Mouse (Mus musculus) hindbrain, embryonic 13.5 days (tissue): ENCODE measurements at regions not wholly inside any gene's neighbourhood (a gene's known extent, or its start where the extent isn't known, plus 50 kb on each side); places are given as distances from the start of the nearest gene placed in this dataset.

Experiments
- ATAC-seq: fragments of 200-750 bp; cut with Nextera tagmentation; 2 replicates; pipeline ENCODE4 v1.8.0; 2017; ENCODE audit warnings: moderate TSS enrichment; ENCODE audit not compliant: low FRiP score
- H3K27ac ChIP-seq: fragments of 300-500 bp; sonication (generic); 2 replicates; pipeline ENCODE4 v1.5.1; 2015; ENCODE audit warnings: inconsistent platforms, mild to moderate bottlenecking, moderate library complexity
- H3K27me3 ChIP-seq: fragments of 300-500 bp; sonication (generic); 2 replicates; pipeline ENCODE4 v1.6.1; 2015; ENCODE audit warnings: mild to moderate bottlenecking, inconsistent platforms
- H3K36me3 ChIP-seq: fragments of 300-500 bp; sonication (generic); 2 replicates; pipeline ENCODE4 v1.6.1; 2015; ENCODE audit warnings: mild to moderate bottlenecking, inconsistent platforms
- H3K4me1 ChIP-seq: fragments of 300-500 bp; sonication (generic); replicated peaks from 2 replicates; pipeline ENCODE4 v1.6.1; 2015; ENCODE audit warnings: inconsistent platforms
- H3K4me2 ChIP-seq: fragments of 300-500 bp; sonication (generic); 2 replicates; pipeline ENCODE4 v1.6.1; 2015; ENCODE audit warnings: inconsistent platforms, mild to moderate bottlenecking, moderate library complexity
- H3K4me3 ChIP-seq: fragments of 300-500 bp; sonication (generic); 2 replicates; pipeline ENCODE4 v1.5.1; 2015; ENCODE audit warnings: mild to moderate bottlenecking, inconsistent platforms
- H3K9ac ChIP-seq: fragments of 300-500 bp; sonication (generic); 2 replicates; pipeline ENCODE4 v1.6.1; 2015; ENCODE audit warnings: mild to moderate bottlenecking, inconsistent platforms
- H3K9me3 ChIP-seq: fragments of 300-500 bp; sonication (generic); 2 replicates; pipeline ENCODE4 v1.6.1; 2016; ENCODE audit warnings: inconsistent platforms
- WGBS: fragments of 180-500 bp; shearing (Covaris S2); methylation state at CpG from one replicate; pipeline ENCODE4 v1.1.7; 2015; 5-methylcytosine and 5-hydroxymethylcytosine counted together

DNA sequence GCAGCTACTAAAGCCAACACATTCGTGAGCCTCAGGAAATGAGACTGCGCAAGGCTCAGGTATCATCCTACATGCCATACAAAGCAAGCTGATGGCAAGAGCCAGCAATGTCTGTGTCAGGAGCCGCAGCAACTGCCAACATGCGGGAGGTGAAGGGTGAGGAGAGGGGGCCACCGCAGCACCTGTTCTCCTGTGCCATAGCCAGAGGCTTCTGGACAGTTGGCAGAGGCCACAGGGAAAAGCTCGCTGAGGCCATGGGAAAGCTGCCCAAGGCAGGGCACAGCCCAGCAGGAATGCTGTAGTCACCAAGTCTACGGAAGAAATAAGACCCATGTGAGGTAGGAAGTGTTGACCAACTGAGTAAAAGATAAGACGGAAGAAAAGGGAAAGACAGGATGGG, 149.1 kb upstream of the Runx1 start:
- no peak overlapping the region for H3K27ac ChIP-seq
- ATAC-seq: no peak
- H3K4me1 ChIP-seq: no peaks in the 10 kb centered on the region

DNA sequence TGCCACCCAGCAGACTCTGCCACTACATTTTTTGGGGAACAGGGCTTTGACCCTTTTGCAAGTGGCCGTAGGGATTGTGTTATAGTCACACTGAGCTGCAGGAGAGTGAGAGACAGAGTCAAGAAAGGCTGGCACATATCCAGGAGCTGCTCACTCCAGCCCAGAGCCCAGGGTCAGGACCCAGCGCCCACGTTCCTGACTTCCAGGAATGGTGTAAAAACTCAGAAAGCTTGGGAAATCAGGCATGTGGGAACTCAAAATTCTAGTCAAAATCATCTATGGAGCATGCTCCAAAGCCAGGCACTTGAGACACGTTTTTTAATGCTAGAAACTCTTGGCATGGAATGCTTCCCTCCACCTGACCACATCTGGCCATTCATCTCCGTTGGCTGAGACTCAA, 146.7 kb upstream of the Runx1 start:
- 85% methylated on average over 5 of the region's 5 CpGs for WGBS
- Histone ChIP-seq H3K4me2 (no peak overlapping the region), H3K9ac (no peak overlapping the region), H3K4me3 (no peak overlapping the region), H3K36me3 (no peaks in the 10 kb centered on the region), H3K9me3 (no peaks in the 10 kb centered on the region), H3K4me1 (no peaks in the 10 kb centered on the region), H3K27me3 (no peaks in the 10 kb centered on the region), H3K27ac (no peak overlapping the region)
- no peak for ATAC-seq

More for the DNA sequence above, 149.1 kb upstream of the Runx1 start:
- Histone ChIP-seq H3K36me3 (no peaks in the 10 kb centered on the region), H3K27me3 (no peaks in the 10 kb centered on the region), H3K9ac (no peak overlapping the region), H3K4me3 (no peak overlapping the region), H3K9me3 (no peaks in the 10 kb centered on the region), H3K4me2 (no peak overlapping the region)
- 88% methylated on average over 8 of the region's 8 CpGs for WGBS

DNA sequence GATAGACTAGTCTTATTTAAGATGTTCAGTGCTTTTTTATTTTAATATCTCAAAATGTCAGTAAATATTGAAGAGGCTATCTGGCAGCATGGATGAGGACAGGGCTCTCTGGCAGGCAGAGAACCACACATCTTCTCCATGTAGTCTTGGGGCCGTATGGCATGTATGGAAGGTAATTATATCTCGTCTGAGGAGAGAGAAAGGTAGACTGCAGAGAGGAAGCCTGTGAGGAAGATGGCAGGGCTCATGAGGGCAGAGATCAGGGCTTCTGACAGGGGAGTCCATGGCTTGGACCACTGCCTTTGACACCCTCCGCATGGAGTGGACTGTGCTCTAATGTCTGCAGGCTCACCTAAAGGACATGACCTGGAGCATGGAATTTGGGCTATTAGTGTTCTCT, 146.0 kb upstream of the Runx1 start:
- no peaks in the 10 kb centered on the region for H3K36me3 ChIP-seq
- no peak overlapping the region for H3K4me3 ChIP-seq
- H3K4me1 ChIP-seq: no peaks in the 10 kb centered on the region
- no peak for ATAC-seq
- no peak overlapping the region for H3K9ac ChIP-seq
- H3K9me3 ChIP-seq: no peaks in the 10 kb centered on the region
- H3K4me2 ChIP-seq: no peak overlapping the region
- no peaks in the 10 kb centered on the region for H3K27me3 ChIP-seq
- 90% methylated on average over 3 of the region's 3 CpGs for WGBS
- H3K27ac ChIP-seq: no peak overlapping the region

DNA sequence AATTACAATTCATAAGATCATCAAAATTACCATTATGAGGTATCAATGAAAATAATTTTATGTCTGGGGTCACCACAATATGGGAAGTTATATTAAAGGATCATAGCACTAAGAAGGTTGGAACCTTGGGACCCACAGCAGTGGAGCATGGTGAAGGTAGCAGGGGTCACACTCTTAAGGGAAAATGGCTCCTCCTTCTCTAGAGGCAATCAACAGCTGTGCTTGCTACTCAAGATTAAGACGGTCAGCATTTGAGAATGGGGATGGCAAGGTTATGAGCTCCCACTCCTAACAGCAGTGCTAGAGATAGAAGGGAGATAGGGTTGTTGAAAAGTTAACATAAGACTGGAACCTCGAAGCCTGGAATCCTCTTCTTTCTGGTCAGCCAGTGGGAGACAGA, 144.6 kb upstream of the Runx1 start:
- H3K9ac ChIP-seq: no peak overlapping the region
- ATAC-seq: no peak
- no peaks in the 10 kb centered on the region for H3K36me3 ChIP-seq
- H3K27me3 ChIP-seq: no peaks in the 10 kb centered on the region
- H3K27ac ChIP-seq: no peak overlapping the region
- no peaks in the 10 kb centered on the region for H3K9me3 ChIP-seq
- WGBS: 93% methylated on average over 2 of the region's 2 CpGs
- no peak overlapping the region for H3K4me3 ChIP-seq
- no peak overlapping the region for H3K4me2 ChIP-seq
- no peaks in the 10 kb centered on the region for H3K4me1 ChIP-seq

DNA sequence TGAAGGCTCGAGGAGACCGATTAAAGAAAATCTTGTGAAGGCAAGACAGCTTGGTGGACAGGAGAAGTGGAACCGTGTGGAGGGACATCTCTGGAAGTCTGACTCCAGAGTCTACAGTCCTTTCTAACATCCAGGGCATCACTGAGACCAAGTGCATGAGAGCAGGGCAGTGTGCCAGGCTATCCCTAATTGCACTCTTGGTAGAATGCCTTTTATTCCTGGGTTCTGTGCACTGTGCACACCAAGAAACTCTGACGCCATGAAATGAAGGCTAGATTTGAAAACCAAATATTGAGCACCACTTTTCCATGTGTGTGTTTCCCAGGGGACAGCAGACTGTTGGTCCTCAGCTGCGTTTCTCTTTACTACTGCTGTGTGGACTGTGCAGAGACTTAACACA, 143.1 kb upstream of the Runx1 start:
- Histone ChIP-seq H3K27ac (no peak overlapping the region), H3K9ac (no peak overlapping the region), H3K27me3 (no peaks in the 10 kb centered on the region), H3K36me3 (no peaks in the 10 kb centered on the region), H3K4me2 (no peak overlapping the region), H3K4me1 (no peaks in the 10 kb centered on the region), H3K9me3 (no peaks in the 10 kb centered on the region), H3K4me3 (no peak overlapping the region)
- 92% methylated on average over 5 of the region's 5 CpGs for WGBS
- ATAC-seq: no peak

DNA sequence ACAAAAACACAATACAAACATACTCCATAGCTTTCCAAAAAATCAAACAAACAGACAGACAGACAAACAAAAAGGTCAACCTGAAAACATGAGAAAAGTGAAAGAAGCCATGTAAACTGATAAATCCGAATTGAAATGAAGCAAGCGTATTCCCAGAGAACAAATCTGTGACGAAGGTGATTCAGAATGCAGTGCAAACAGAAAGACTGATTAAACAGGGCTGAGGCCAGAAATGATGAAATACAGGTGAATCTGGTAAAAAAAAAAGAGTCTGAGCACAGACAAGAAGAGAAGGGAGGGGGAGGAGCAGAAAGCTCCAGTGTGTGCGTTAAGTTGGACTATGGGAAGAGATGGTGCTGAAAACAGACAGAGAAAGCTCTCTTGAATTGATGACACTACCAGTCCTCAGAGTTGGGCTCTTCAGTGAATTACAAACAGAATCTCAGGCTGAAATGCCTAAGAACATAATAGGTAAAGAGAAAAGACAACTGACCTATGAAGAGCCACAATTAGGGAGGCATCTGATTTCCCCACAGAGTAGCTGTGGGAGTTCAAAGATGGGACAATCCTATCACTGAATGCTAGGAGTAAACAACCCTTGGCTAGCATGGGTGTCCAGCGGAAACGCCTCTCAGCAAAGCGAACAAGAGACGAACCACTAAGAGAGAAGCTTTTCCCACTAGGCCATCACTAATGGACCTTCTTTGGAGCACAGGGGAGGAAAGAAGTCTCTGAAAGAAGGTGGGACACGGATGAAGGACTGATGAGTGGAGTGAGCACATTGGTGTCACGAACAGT, 140.3 kb upstream of the Runx1 start:
- WGBS: 89% methylated on average over 10 of the region's 10 CpGs
- no peak overlapping the region for H3K4me2 ChIP-seq
- H3K4me3 ChIP-seq: no peak overlapping the region
- no peaks in the 10 kb centered on the region for H3K9me3 ChIP-seq
- ATAC-seq: no peak
- no peak overlapping the region for H3K27ac ChIP-seq
- H3K9ac ChIP-seq: no peak overlapping the region
- H3K27me3 ChIP-seq: no peaks in the 10 kb centered on the region
- no peaks in the 10 kb centered on the region for H3K36me3 ChIP-seq
- no peaks in the 10 kb centered on the region for H3K4me1 ChIP-seq

DNA sequence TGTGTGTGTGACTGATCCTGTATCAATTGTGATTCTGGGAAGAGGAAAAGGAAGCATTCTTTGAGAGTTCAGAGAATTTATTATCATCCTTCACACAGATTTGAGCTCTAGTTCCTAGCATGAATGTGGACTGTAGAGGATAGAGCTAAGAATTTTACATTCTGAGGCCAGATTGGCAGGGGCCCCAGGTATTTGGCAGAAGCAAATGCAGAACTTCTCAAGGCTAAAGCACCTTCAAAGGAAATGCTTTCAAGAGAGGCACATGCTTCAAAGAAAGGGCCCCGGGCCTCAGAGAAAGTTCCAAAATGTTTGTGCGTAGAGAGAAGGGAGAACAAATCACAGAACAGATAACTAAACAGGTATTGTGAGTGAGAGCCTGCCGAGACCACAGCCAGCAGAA, 139.7 kb upstream of the Runx1 start:
- no peaks in the 10 kb centered on the region for H3K9me3 ChIP-seq
- 77% methylated on average over 3 of the region's 3 CpGs for WGBS
- H3K9ac ChIP-seq: no peak overlapping the region
- no peak overlapping the region for H3K4me3 ChIP-seq
- no peak overlapping the region for H3K4me2 ChIP-seq
- no peak overlapping the region for H3K27ac ChIP-seq
- no peaks in the 10 kb centered on the region for H3K4me1 ChIP-seq
- no peaks in the 10 kb centered on the region for H3K36me3 ChIP-seq
- H3K27me3 ChIP-seq: no peaks in the 10 kb centered on the region
- ATAC-seq: no peak

DNA sequence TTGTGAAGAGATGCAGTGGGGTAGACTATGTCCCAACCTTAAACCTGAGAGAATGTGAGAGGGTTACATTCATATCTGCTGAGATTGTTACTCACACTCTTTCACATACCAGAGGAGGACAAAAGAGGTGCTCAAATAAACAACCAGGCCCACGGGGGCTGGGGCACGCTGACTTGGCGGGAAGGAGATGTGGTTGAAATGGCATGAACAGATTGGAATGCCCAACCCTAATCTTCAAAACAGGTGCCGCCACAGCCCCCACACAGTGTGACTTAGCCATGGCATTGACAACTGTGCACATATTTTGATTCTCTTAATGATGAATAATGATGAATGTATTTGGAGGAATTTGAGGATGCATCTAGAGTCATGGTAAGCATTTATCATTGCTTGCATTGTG, 137.6 kb upstream of the Runx1 start:
- no peak overlapping the region for H3K4me3 ChIP-seq
- H3K27me3 ChIP-seq: no peaks in the 10 kb centered on the region
- no peak for ATAC-seq
- H3K4me1 ChIP-seq: no peaks in the 10 kb centered on the region
- H3K27ac ChIP-seq: no peak overlapping the region
- H3K9ac ChIP-seq: no peak overlapping the region
- no peak overlapping the region for H3K4me2 ChIP-seq
- WGBS: 93% methylated on average over 4 of the region's 4 CpGs
- H3K9me3 ChIP-seq: no peaks in the 10 kb centered on the region
- no peaks in the 10 kb centered on the region for H3K36me3 ChIP-seq

DNA sequence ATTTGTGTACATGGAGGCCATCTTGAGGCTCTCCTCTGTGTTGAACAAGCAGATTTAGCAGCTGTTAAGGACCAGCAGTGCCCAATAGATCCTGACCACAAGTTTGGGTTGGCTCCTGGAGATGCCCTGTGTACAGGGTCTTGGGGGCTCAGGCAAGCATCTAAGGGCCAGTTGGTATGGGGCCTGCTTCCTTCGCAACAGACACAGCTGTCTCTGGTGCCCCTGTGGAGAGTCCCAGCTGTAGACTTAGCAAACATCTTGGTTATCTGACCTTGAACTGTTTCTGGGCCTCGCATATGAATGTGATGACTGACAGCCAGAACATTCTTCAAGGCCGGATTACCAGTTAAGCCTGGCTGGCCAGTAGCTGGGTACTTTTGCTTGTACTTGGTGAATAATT, 135.4 kb upstream of the Runx1 start:
- no peaks in the 10 kb centered on the region for H3K9me3 ChIP-seq
- H3K9ac ChIP-seq: no peak overlapping the region
- no peaks in the 10 kb centered on the region for H3K27me3 ChIP-seq
- WGBS: 70% methylated on average over 3 of the region's 3 CpGs
- no peak overlapping the region for H3K4me3 ChIP-seq
- no peak overlapping the region for H3K4me2 ChIP-seq
- no peak for ATAC-seq
- H3K4me1 ChIP-seq: no peaks in the 10 kb centered on the region
- no peaks in the 10 kb centered on the region for H3K36me3 ChIP-seq
- H3K27ac ChIP-seq: no peak overlapping the region

DNA sequence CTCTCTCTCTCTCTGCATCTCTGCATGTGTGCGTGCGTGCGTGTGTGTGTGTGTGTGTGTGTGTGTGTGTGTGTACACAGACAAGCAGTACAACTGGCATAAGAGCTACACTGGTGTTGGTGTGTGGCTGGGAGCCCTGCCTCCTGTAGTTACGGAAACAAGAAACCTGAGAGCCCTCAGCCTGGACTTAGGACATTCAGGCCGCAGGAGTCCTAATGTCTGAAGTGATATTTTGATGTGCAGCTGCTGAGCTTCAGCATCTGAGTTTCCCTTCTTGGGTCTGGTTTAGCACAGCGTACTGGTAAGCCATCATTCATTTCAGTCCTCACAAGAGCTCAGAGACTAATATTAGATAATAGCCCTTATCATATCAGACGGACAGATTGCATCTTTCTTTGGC, 134.8 kb upstream of the Runx1 start:
- H3K4me2 ChIP-seq: no peak overlapping the region
- H3K9me3 ChIP-seq: no peaks in the 10 kb centered on the region
- no peaks in the 10 kb centered on the region for H3K27me3 ChIP-seq
- no peak overlapping the region for H3K27ac ChIP-seq
- H3K4me1 ChIP-seq: no peaks in the 10 kb centered on the region
- ATAC-seq: no peak
- H3K36me3 ChIP-seq: no peaks in the 10 kb centered on the region
- 81% methylated on average over 7 of the region's 7 CpGs for whole genome bisulfite sequencing
- no peak overlapping the region for H3K4me3 ChIP-seq
- no peak overlapping the region for H3K9ac ChIP-seq

DNA sequence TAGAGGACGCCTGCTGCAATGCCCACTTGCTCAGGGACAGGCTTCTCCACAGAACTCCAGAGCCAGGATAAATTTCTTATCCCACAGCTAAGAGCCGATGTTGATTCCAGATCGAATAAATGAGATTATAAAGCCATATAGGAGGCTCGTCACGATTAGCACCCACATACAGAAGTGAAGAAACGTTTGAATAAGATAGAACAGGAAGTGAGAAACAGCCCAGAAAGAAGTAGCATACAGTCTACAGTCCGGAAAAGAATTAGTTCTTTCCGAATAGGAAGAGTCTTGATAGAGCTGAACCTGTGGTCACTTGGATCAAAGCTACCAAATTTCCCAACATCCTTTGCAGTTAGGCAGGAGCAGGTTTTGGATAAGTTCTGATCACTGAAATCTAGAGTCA, 133.0 kb upstream of the Runx1 start:
- no peak overlapping the region for H3K4me2 ChIP-seq
- no peaks in the 10 kb centered on the region for H3K27me3 ChIP-seq
- no peak overlapping the region for H3K27ac ChIP-seq
- 92% methylated on average over 8 of the region's 8 CpGs for WGBS
- H3K4me3 ChIP-seq: no peak overlapping the region
- no peaks in the 10 kb centered on the region for H3K9me3 ChIP-seq
- no peak overlapping the region for H3K9ac ChIP-seq
- H3K4me1 ChIP-seq: no peaks in the 10 kb centered on the region
- no peaks in the 10 kb centered on the region for H3K36me3 ChIP-seq
- ATAC-seq: no peak

DNA sequence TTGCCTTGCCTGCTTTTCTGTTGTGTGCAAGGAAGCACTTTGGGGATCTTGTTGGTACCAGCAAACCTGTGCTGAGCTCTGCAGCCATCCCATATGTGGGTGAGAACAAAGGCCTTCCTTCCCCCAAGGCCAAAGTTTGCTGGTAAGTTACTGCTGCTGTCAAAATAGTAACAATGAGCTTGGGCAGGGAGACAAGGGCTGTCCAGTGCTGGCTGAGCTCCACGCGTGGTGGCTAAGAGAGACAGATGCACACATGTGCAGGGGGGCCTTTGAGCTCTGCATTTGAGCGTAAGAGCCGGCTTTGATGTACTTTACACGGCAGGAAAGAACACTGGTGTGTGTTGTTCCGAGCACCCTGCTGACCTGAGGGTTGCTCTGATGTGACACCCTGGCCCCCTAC, 132.2 kb upstream of the Runx1 start:
- H3K4me1 ChIP-seq: no peaks in the 10 kb centered on the region
- no peaks in the 10 kb centered on the region for H3K27me3 ChIP-seq
- ATAC-seq: no peak
- no peak overlapping the region for H3K4me2 ChIP-seq
- 59% methylated on average over 6 of the region's 6 CpGs for WGBS
- no peak overlapping the region for H3K9ac ChIP-seq
- H3K36me3 ChIP-seq: no peaks in the 10 kb centered on the region
- H3K27ac ChIP-seq: no peak overlapping the region
- no peaks in the 10 kb centered on the region for H3K9me3 ChIP-seq
- H3K4me3 ChIP-seq: no peak overlapping the region

DNA sequence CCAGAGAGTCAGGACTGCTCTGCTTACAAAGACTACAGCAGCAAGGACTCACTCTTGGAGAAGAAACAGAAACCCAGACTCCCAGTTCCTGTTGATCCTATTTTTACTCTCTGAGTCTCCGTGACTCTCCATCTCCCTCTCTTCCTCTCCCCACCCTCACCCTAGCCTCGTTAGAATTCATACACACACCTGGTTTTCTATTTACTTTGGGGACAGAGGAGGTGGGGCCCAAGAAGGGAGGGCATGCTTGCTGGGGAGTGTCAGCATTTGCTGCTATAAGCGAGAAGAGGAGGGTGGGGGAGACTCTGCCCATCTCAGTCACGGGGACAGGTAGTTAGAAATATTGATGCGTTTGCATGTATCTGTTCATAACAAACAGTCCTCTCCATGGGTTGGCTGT, 129.6 kb upstream of the Runx1 start:
- WGBS: 65% methylated on average over 5 of the region's 5 CpGs
- no peaks in the 10 kb centered on the region for H3K36me3 ChIP-seq
- H3K9ac ChIP-seq: no peak overlapping the region
- H3K4me3 ChIP-seq: no peak overlapping the region
- no peak overlapping the region for H3K27ac ChIP-seq
- H3K4me1 ChIP-seq: no peaks in the 10 kb centered on the region
- H3K27me3 ChIP-seq: no peaks in the 10 kb centered on the region
- no peak for ATAC-seq
- H3K4me2 ChIP-seq: no peak overlapping the region
- no peaks in the 10 kb centered on the region for H3K9me3 ChIP-seq
